Mouse (Mus musculus) heart, postnatal 4 days (tissue): Measurements from ENCODE around the gene Gpha2. TPM values are rescaled to one million over a fixed set of nuclear protein-coding genes. Genes with fewer than 3 reads are reported as not detected.

Experiments
- DNase-seq: peaks from one replicate; pipeline ENCODE4 v3.0.0; 2021
- microRNA-seq, 2 experiments: library from miRNA; unstranded; fragments of <30 nt; microRNA quantifications; one replicate each; pipeline ENCODE4 v1.2.0; 2021 to 2022
- total RNA-seq, 2 experiments: library from RNA; stranded (reverse); gene quantifications; 2 replicates each; pipeline ENCODE4 v1.2.3; 2021

The Gpha2 gene
- total RNA-seq, 2 experiments from 2014 or later = not detected

- no peak for DNase-seq
These were observed 47.9 kb downstream of the Gpha2 start for GRCm38 (mm10) chr19:6273998-6274608.

- no peak for DNase-seq
These were observed 49.7 kb downstream of the Gpha2 start for GRCm38 (mm10) chr19:6275740-6276389.

- DNase-seq = peak; percentile 98
These were observed 50.5 kb downstream of the Gpha2 start, which contains the start of gene Ehd1 for GRCm38 (mm10) chr19:6276426-6277421. Gene Ehd1 (plus strand): TSS chr19:6276725.

Small RNAs within 50 kb of the gene (microRNA-seq; reads per million reads assigned to microRNA genes)
- gene Mir192 = 18.6 to 23.8 reads per million in 2 experiments
- gene Mir194-2 = 20.0 to 43.2 reads per million in 2 experiments

Other genes with a start within 250 kb of the Gpha2 start
- not detected for gene Slc22a20, start 240.2 kb upstream of the Gpha2 start, total RNA-seq
- 10 to 100 TPM; 27.4 to 29.1 TPM for gene Capn1, start 210.5 kb upstream of the Gpha2 start, total RNA-seq
- gene Syvn1, start 179.8 kb upstream of the Gpha2 start, total RNA-seq = 10 to 100 TPM; 16.2 to 16.4 TPM
- 10 to 100 TPM; 37.8 to 41.7 TPM for gene Mrpl49, start 168.6 kb upstream of the Gpha2 start, total RNA-seq
- gene Fau, start 168.5 kb upstream of the Gpha2 start, total RNA-seq = 100 to 1,000 TPM; 802 to 870 TPM
- 10 to 100 TPM; 16.2 to 16.7 TPM for gene Znhit2, start 165.2 kb upstream of the Gpha2 start, total RNA-seq
- gene Tm7sf2, start 158.0 kb upstream of the Gpha2 start, total RNA-seq = 1 to 10 TPM; 5.0 to 5.9 TPM
- gene Vps51, start 149.1 kb upstream of the Gpha2 start, total RNA-seq = 10 to 100 TPM; 38.0 to 40.0 TPM
- not detected for gene Tmem262, start 146.3 kb upstream of the Gpha2 start, total RNA-seq
- gene Gm28374, start 144.1 kb upstream of the Gpha2 start, total RNA-seq = under 1 TPM in 1 of 2 experiments, not detected in 1; 0.41 TPM
- gene Zfpl1, start 141.4 kb upstream of the Gpha2 start, total RNA-seq = 10 to 100 TPM; 25.8 to 28.3 TPM
- gene Cdca5, start 141.4 kb upstream of the Gpha2 start, total RNA-seq = 10 to 100 TPM; 12.8 to 14.8 TPM
- gene AC131692.1, start 132.0 kb upstream of the Gpha2 start, total RNA-seq = under 1 TPM; 0.60 to 0.68 TPM
- under 1 TPM; 0.50 to 0.52 TPM for gene Naaladl1, start 120.6 kb upstream of the Gpha2 start, total RNA-seq
- gene Sac3d1, start 107.7 kb upstream of the Gpha2 start, total RNA-seq = 10 to 100 TPM; 17.4 to 17.6 TPM
- 10 to 100 TPM; 13.4 to 13.7 TPM for gene Snx15, start 98.1 kb upstream of the Gpha2 start, total RNA-seq
- gene Batf2, start 85.4 kb upstream of the Gpha2 start, total RNA-seq = under 1 TPM; 0.21 to 0.38 TPM
- 10 to 100 TPM; 62.3 to 62.8 TPM for gene Arl2, start 84.8 kb upstream of the Gpha2 start, total RNA-seq
- not detected for gene Majin, start 42.0 kb upstream of the Gpha2 start, total RNA-seq
- 10 to 100 TPM; 30.1 to 30.2 TPM for gene Ppp2r5b, start 9.5 kb downstream of the Gpha2 start, total RNA-seq
- gene Atg2a, start 15.3 kb downstream of the Gpha2 start, total RNA-seq = 10 to 100 TPM; 15.9 to 16.2 TPM
- 100 to 1,000 TPM in 1 of 2 experiments, 10 to 100 TPM in 1; 97.8 to 114 TPM for gene Ehd1, start 50.3 kb downstream of the Gpha2 start, total RNA-seq
- gene Cdc42bpg, start 80.1 kb downstream of the Gpha2 start, total RNA-seq = 1 to 10 TPM; 8.2 to 10.0 TPM
- gene Men1, start 108.6 kb downstream of the Gpha2 start, total RNA-seq = 10 to 100 TPM; 16.6 to 18.5 TPM
- 10 to 100 TPM; 37.5 to 42.8 TPM for gene Map4k2, start 114.8 kb downstream of the Gpha2 start, total RNA-seq
- gene Sf1, start 137.3 kb downstream of the Gpha2 start, total RNA-seq = 100 to 1,000 TPM; 181 to 188 TPM
- gene Pygm, start 158.0 kb downstream of the Gpha2 start, total RNA-seq = 100 to 1,000 TPM; 455 to 466 TPM
- 10 to 100 TPM; 42.6 to 45.1 TPM for gene Rasgrp2, start 173.0 kb downstream of the Gpha2 start, total RNA-seq
- 1 to 10 TPM; 3.5 to 3.7 TPM for gene Nrxn2, start 192.4 kb downstream of the Gpha2 start, total RNA-seq